Mouse (Mus musculus) B cell, adult 2 months (primary cell): Measurements from ENCODE around the gene Slc6a6.

Experiments used
- DNase-seq, 2 experiments: peaks; one replicate each; pipeline ENCODE4 v3.0.0; 2022

Slc6a6 gene

DNA sequence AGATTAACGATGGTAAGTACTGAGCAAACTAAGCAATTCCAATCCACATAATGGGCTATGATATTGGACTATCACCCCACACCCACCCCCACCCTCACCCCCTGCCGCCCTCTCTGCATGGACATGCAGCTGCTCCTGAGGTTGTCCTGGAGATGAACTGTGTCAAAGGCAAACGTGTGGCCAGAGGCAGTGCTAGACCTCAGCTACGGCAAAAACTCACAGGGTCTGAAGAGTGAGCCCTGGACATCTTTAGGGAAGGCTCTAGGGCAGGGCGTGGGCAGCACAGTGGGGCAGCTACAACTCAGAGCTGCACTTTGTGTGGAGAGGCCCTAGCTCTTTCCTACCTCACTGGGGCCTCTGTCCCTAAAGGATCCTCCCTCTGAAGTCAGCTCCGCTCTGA lies 13.6 kb upstream of the Slc6a6 start:
- no peak for DNase-seq

DNA sequence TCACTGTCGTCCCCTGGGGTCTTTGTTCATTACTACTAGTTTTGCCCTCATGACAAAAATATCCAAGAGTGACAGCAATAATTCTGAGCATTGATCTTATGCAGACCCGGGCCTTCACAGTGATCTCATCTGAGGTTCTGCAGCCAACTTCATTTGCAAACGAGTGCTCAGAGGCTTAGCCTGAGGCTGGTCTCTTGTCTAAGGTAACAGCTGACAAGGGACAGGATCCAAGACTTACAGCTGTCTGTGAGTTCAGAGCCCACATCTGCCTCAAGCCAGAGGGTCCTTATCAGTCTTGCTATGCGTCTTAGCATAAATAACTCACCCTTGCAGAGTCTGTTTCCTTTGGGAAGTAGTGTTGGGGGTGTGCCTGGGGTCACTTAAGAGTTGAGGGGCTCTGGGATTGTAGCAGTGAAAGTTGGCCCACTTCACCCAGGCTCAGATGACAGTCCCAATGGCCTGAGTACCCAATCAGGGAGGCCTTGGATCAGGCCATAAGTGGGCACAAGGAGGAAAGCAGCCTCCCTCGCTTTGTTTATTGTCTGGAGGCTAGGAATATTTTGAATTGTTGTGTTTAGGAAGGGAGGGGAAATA lies 9.0 kb upstream of the Slc6a6 start:
- no peak for DNase-seq

DNA sequence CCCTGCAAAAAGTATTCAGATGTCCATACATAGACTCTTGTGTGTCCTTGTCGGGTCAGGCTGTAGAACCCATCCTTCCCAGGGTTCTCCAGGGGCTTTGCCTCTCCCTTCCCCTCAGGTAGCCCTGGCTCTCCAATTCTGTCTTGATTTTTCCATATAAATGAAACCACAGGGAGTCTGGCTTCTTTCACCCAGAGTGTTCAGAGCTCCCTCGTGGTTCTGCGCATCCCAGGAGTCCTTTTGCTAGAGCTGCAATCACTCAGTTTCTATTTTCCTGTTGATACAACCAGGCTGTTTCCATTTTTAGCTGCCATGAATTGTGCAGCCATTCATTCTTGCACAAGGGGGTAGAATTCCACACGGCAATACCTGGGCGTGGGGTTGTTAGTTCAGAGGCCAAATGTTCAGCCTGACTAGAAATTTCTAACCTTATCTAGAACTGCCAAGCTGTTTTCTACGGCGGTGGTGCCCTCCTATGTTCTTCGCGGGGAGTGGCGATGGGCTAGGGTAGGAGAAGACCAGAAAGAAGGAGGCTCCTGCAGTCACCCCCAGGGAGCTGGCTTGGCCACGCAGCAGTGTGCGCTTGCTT lies 5.3 kb upstream of the Slc6a6 start:
- DNase-seq, result no peak

- DNase-seq, result peak; percentile 87 to 90
These were observed 4.7 kb upstream of the Slc6a6 start for GRCm38 (mm10) chr6:91679095-91679577.

DNA sequence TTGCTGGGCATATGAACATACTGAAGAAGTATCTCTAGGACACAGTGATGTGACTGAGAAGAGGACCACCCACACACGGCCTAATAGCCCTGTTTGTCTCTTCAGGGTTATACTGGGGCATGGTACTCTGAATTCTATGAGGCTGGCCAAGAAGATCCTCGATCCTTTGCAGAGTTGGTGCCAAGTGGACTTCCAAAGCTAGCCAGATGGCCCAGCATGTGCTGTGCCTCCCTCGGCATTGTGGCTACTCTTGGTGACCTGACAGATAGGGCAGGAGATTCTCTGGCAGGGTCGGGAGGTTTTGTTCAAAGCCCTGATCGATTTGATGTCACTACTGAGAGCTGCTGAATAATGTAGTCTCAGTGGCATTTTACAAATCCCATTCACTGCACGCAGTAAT lies 4.1 kb upstream of the Slc6a6 start:
- no peak for DNase-seq

DNA sequence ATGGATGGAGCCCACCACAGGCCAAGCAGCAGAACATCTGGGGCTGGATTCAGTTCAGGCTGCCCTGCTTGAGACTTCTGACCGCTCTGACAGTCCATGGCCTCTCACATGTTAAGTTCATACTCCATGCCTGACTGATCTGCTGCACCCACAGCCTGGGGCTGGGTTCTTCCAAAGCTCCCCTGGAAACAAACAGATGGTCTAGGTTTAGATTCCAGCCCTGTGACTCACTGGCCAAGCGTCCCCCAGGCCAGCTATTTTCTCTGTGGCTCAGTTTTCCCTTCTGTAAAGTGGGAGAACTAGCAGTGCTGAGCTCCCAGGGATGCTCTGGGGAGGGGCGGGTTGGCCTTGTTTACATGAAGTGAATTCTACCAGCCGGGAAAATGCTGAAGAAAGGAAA lies 2.0 kb upstream of the Slc6a6 start:
- no peak for DNase-seq

- DNase-seq, result peak; percentile 67 to 72
These were observed 732 bp upstream of the Slc6a6 start for GRCm38 (mm10) chr6:91683121-91683520.

- peak in 1 of 2 experiments; percentile 50 for DNase-seq
These were observed 599 bp downstream of the Slc6a6 start for GRCm38 (mm10) chr6:91684474-91684829.

- DNase-seq, result peak; percentile 30 to 38
These were observed 1.1 kb downstream of the Slc6a6 start for GRCm38 (mm10) chr6:91684831-91685532.

- DNase-seq, result peak in 1 of 2 experiments; percentile 29
These were observed 1.7 kb downstream of the Slc6a6 start for GRCm38 (mm10) chr6:91685533-91685883.

DNA sequence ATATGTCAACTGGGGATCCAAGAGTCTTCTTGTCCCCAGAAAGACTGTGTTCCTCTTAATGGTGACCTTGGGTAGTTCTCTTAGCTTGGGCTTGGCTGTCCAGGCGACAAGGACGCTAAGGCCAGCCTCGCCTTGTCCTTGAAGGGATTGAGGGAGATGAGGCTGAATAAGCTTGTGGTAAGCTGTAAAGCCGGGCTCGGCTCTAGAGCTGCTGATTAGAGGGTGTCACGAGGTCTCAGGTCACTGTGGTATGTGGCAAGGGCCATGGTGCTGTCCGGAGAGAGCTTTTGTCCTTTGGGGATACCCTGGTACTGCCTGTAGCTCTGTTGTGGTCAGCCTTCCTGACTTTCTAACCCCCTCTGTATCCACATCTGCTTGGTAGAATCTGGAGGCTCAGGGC lies 2.0 kb downstream of the Slc6a6 start:
- no peak for DNase-seq

- DNase-seq, result no peak
These were observed 2.7 kb downstream of the Slc6a6 start for GRCm38 (mm10) chr6:91686597-91686996.

DNA sequence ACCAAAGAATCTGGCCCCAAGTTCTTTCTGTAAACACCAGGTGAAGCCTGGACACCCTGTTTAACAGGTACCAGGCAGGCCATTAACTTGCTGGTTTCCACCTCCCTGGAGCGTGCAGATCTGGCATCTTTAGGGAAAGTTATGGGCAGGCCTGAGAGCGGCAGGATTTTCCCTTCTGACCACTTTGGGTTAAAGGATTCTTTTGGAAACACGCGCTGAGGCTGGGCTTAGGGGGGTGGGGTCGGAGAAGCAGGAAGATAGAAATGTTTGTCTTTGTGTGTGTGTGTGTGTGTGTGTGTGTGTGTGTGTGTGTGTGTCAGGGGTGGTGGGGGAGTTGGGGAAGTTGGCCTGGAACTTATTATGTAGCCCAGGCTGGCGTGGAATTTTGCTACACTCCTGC lies 4.2 kb downstream of the Slc6a6 start:
- no peak for DNase-seq

DNA sequence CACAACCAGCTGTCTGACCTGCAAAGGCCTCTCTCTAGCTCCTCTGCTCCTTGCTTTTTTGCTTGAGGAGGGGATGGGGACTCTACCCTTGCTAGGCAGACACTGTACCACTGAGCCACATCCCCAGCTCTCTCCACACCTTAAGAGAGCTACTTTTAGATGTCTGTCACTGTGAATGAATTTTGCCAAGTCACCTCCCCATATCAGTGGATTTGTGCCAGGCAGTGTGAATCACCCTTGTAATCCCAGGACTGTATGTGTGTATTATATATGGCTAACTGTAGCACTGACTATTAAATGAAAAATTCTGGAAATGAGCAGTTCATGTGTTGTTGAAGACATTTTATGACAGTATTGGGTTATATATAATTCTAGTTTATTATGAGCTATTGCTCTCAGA lies 5.4 kb downstream of the Slc6a6 start:
- DNase-seq, result no peak

DNA sequence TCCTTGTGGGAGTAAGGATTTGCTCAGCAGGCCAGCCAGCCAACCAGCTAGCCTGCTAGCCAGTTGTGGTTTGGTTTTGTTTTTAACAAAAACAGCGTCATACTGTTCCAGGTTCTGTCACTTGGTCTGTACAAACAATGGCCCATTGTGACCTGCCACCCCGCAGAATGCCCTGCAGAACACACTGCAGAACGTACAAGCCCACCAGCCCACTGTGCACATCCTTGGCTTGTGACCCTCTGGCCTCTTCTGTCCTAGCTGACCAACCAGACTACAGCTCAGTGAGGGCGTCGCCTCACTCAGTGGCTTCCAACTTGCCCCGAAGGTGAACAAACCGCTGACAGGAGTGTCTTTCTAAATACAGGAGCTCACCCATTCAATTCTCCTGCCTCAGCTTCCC lies 6.4 kb downstream of the Slc6a6 start:
- DNase-seq, result no peak

- no peak for DNase-seq
These were observed 6.8 kb downstream of the Slc6a6 start for GRCm38 (mm10) chr6:91690646-91691045.

DNA sequence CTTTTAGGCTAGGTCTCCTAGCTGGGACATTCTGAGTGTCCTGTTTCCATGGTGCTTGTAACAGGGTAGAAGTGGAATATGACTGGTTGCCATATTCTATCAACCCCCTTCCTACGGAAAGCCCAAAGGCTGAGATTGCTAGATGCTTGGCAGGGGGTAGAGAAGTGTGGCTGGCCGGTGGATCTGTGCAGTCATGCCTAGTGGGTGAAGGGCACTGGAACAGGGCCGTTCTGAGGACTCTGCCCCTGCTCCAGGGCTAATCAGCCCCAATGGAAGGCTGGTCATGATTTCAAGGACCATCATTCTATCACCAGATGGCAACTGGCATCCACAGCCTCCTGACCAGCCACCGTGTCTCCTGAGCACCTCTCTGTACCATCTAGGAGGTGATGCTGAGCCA lies 7.7 kb downstream of the Slc6a6 start:
- no peak for DNase-seq

- no peak for DNase-seq
These were observed 9.5 kb downstream of the Slc6a6 start for GRCm38 (mm10) chr6:91693301-91693886.

GRCm38 (mm10) chr6:91694610-91695009 lies 10.8 kb downstream of the Slc6a6 start:
- no peak for DNase-seq

DNA sequence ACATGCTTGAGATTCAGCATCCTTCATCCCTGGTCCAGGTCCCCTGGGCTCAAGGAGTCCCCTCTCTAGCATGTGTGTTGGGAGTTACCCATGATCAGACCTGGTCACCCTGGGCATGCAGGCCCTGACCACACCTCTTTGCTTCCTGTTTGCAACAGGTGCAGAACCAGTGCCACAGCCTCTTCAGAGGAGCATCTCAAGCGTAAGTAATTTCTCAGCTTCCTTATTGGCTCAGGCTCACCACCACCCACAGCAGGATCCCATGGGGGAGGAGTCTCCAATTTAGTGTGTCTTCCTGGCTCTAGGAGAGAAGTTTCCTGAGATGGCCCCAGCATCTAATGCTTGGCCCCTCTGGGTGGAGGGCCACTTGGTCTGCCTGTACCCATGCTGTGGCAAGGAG lies 15.0 kb downstream of the Slc6a6 start:
- DNase-seq, result peak; percentile 31 to 32

DNA sequence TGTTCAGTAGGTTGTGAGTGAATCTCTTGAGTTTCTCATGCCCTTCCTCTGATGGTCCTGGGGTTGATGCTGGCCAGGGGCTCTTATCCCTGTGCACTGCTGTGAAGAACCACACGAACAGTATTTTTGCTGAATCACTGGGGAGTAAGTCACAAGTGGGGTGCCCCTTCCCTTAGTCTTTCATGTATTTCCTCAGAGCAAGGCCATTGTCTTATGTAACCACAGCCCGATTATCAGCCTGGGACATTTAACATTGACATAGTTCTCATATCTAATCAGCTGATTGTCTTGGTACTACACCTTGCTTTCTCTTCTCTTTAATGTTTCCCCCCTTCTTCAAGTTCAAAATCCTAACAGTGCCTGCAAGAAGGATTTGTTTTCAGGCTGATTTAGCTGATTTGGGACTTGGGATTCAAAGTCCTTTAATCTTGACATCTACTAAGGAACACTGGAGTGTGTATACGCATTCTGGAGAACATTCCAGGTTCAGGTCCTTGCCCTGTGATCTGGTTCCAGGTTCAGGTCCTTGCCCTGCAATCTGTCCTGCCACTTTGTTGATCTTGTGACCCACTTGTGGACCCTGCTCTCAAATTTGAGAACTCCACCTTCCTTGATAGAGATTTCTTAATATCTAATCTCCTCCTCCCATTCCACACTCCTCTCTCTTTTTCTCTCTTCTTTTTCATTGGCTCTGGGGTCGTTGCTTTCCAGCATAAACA lies 15.8 kb downstream of the Slc6a6 start:
- no peak for DNase-seq

GRCm38 (mm10) chr6:91700823-91701621 lies 17.2 kb downstream of the Slc6a6 start:
- no peak for DNase-seq

GRCm38 (mm10) chr6:91703459-91703858 lies 19.6 kb downstream of the Slc6a6 start:
- DNase-seq, result no peak
